Mouse (Mus musculus): Measurements from ENCODE around the gene Foxp1. TPM values are rescaled to one million over a fixed set of nuclear protein-coding genes. Genes with fewer than 3 reads are reported as not detected.

Foxp1 gene
- polyA plus RNA-seq, 1 experiment, result 17.7 TPM

- Histone ChIP-seq H3K36me3 (ENCODE audit: control insufficient read depth, insufficient read depth) (no peaks in the 10 kb centered on the region), H3K79me2 (ENCODE audit: control insufficient read depth, insufficient read depth) (peaks cover 4% of the 10 kb centered on the region), H3ac (ENCODE audit: control insufficient read depth, insufficient read length) (no peak overlapping the region), H3K4me3 (no peak overlapping the region), H3K27me3 (ENCODE audit: control insufficient read depth, insufficient read depth, insufficient read length) (no peaks in the 10 kb centered on the region), H3K4me2 (ENCODE audit: low read depth) (no peak overlapping the region)
- TF ChIP-seq SRF (IDR thresholded peaks at IDR 0.05; ENCODE audit: control insufficient read depth, insufficient read length, low read depth) (no peak), TCF3 (IDR thresholded peaks at IDR 0.05; ENCODE audit: insufficient read length, low read depth) (no peak), MYOG (IDR thresholded peaks at IDR 0.05; ENCODE audit: control insufficient read depth in 1 of 3, insufficient read depth in 1 of 3, insufficient read length in 2 of 3, low read depth in 2 of 3) (no peak), REST (IDR thresholded peaks at IDR 0.05; ENCODE audit: insufficient read depth, insufficient read length) (no peak), E2F4 (IDR thresholded peaks at IDR 0.05; ENCODE audit: insufficient read depth) (no peak), MAX (IDR thresholded peaks at IDR 0.05; ENCODE audit: low read depth) (no peak), TCF12 (IDR thresholded peaks at IDR 0.05; ENCODE audit: insufficient read depth, poor library complexity, severe bottlenecking) (no peak), USF1 (IDR thresholded peaks at IDR 0.05; ENCODE audit: low read depth) (no peak), CEBPB (IDR thresholded peaks at IDR 0.05; ENCODE audit: insufficient read depth, poor library complexity, severe bottlenecking) (no peak), MYOD1 (IDR thresholded peaks at IDR 0.05; ENCODE audit: control insufficient read depth in 1 of 3, insufficient read length in 2 of 3, low read depth in 2 of 3) (no peak), POLR2AphosphoS2 (IDR thresholded peaks at IDR 0.05; ENCODE audit: insufficient read length, low read depth) (no peak)
These were observed 10.7 kb downstream of the Foxp1 start for GRCm38 (mm10) chr6:99511862-99512261.

- peaks cover 5% of the 10 kb centered on the region for H3K36me3 ChIP-seq (ENCODE audit: control insufficient read depth, insufficient read depth)
- TF ChIP-seq CEBPB (IDR thresholded peaks at IDR 0.05; ENCODE audit: insufficient read depth, poor library complexity, severe bottlenecking) (no peak), POLR2A (IDR thresholded peaks at IDR 0.05; ENCODE audit: insufficient read length, low read depth) (no peak), MYOD1 (IDR thresholded peaks at IDR 0.05; ENCODE audit: control insufficient read depth in 1 of 3, insufficient read length in 2 of 3, low read depth in 2 of 3) (no peak), TCF12 (IDR thresholded peaks at IDR 0.05; ENCODE audit: insufficient read depth, poor library complexity, severe bottlenecking) (no peak), MAX (IDR thresholded peaks at IDR 0.05; ENCODE audit: low read depth) (no peak), SRF (IDR thresholded peaks at IDR 0.05; ENCODE audit: control insufficient read depth, insufficient read length, low read depth) (no peak), MYOG (IDR thresholded peaks at IDR 0.05; ENCODE audit: control insufficient read depth in 1 of 3, insufficient read depth in 1 of 3, insufficient read length in 2 of 3, low read depth in 2 of 3) (no peak), REST (IDR thresholded peaks at IDR 0.05; ENCODE audit: insufficient read depth, insufficient read length) (no peak), USF1 (IDR thresholded peaks at IDR 0.05; ENCODE audit: low read depth) (no peak), TCF3 (IDR thresholded peaks at IDR 0.05; ENCODE audit: insufficient read length, low read depth) (no peak), POLR2AphosphoS2 (IDR thresholded peaks at IDR 0.05; ENCODE audit: insufficient read length, low read depth) (no peak), E2F4 (IDR thresholded peaks at IDR 0.05; ENCODE audit: insufficient read depth) (no peak)
- no peak overlapping the region for H3ac ChIP-seq (ENCODE audit: control insufficient read depth, insufficient read length)
- no peaks in the 10 kb centered on the region for H3K27me3 ChIP-seq (ENCODE audit: control insufficient read depth, insufficient read depth, insufficient read length)
- no peaks in the 10 kb centered on the region for H3K79me2 ChIP-seq (ENCODE audit: control insufficient read depth, insufficient read depth)
- H3K4me3 ChIP-seq, result no peak overlapping the region
- no peak overlapping the region for H3K4me2 ChIP-seq (ENCODE audit: low read depth)
These were observed 13.3 kb downstream of the Foxp1 start for GRCm38 (mm10) chr6:99509189-99509592.

GRCm38 (mm10) chr6:99506816-99507215 is 15.7 kb downstream of the Foxp1 start:
- no peak overlapping the region for H3K4me3 ChIP-seq
- H3K79me2 ChIP-seq (ENCODE audit: control insufficient read depth, insufficient read depth), result no peaks in the 10 kb centered on the region
- H3ac ChIP-seq (ENCODE audit: control insufficient read depth, insufficient read length), result no peak overlapping the region
- no peak for TF ChIP-seq POLR2AphosphoS2 (IDR thresholded peaks at IDR 0.05; ENCODE audit: insufficient read length, low read depth)
- TF ChIP-seq USF1 (IDR thresholded peaks at IDR 0.05; ENCODE audit: low read depth), result no peak
- no peak for TF ChIP-seq E2F4 (IDR thresholded peaks at IDR 0.05; ENCODE audit: insufficient read depth)
- TF ChIP-seq SRF (IDR thresholded peaks at IDR 0.05; ENCODE audit: control insufficient read depth, insufficient read length, low read depth), result no peak
- TF ChIP-seq CEBPB (IDR thresholded peaks at IDR 0.05; ENCODE audit: insufficient read depth, poor library complexity, severe bottlenecking), result no peak
- TF ChIP-seq MYOD1 (IDR thresholded peaks at IDR 0.05; ENCODE audit: control insufficient read depth in 1 of 3, insufficient read length in 2 of 3, low read depth in 2 of 3), result no peak
- TF ChIP-seq REST (IDR thresholded peaks at IDR 0.05; ENCODE audit: insufficient read depth, insufficient read length), result no peak
- TF ChIP-seq POLR2A (IDR thresholded peaks at IDR 0.05; ENCODE audit: insufficient read length, low read depth), result no peak
- no peak for TF ChIP-seq TCF12 (IDR thresholded peaks at IDR 0.05; ENCODE audit: insufficient read depth, poor library complexity, severe bottlenecking)
- no peak for TF ChIP-seq MAX (IDR thresholded peaks at IDR 0.05; ENCODE audit: low read depth)
- no peak overlapping the region for H3K4me2 ChIP-seq (ENCODE audit: low read depth)
- H3K27me3 ChIP-seq (ENCODE audit: control insufficient read depth, insufficient read depth, insufficient read length), result no peaks in the 10 kb centered on the region
- peaks cover 5% of the 10 kb centered on the region for H3K36me3 ChIP-seq (ENCODE audit: control insufficient read depth, insufficient read depth)

- H3K36me3 ChIP-seq (ENCODE audit: control insufficient read depth, insufficient read depth), result peaks cover 5% of the 10 kb centered on the region
These were observed 18.8 kb downstream of the Foxp1 start for GRCm38 (mm10) chr6:99503741-99504140.

More at GRCm38 (mm10) chr6:99503741-99504140, 18.8 kb downstream of the Foxp1 start:
- Histone ChIP-seq H3K27me3 (ENCODE audit: control insufficient read depth, insufficient read depth, insufficient read length) (no peaks in the 10 kb centered on the region), H3K4me2 (ENCODE audit: low read depth) (no peak overlapping the region), H3K4me3 (no peak overlapping the region), H3K79me2 (ENCODE audit: control insufficient read depth, insufficient read depth) (no peaks in the 10 kb centered on the region), H3ac (ENCODE audit: control insufficient read depth, insufficient read length) (no peak overlapping the region)
- TF ChIP-seq MYOG (IDR thresholded peaks at IDR 0.05; ENCODE audit: control insufficient read depth in 1 of 3, insufficient read depth in 1 of 3, insufficient read length in 2 of 3, low read depth in 2 of 3) (no peak), POLR2A (IDR thresholded peaks at IDR 0.05; ENCODE audit: insufficient read length, low read depth) (no peak), POLR2AphosphoS2 (IDR thresholded peaks at IDR 0.05; ENCODE audit: insufficient read length, low read depth) (no peak), REST (IDR thresholded peaks at IDR 0.05; ENCODE audit: insufficient read depth, insufficient read length) (no peak), MAX (IDR thresholded peaks at IDR 0.05; ENCODE audit: low read depth) (no peak), E2F4 (IDR thresholded peaks at IDR 0.05; ENCODE audit: insufficient read depth) (no peak), USF1 (IDR thresholded peaks at IDR 0.05; ENCODE audit: low read depth) (no peak), CEBPB (IDR thresholded peaks at IDR 0.05; ENCODE audit: insufficient read depth, poor library complexity, severe bottlenecking) (no peak), TCF3 (IDR thresholded peaks at IDR 0.05; ENCODE audit: insufficient read length, low read depth) (no peak), MYOD1 (IDR thresholded peaks at IDR 0.05; ENCODE audit: control insufficient read depth in 1 of 3, insufficient read length in 2 of 3, low read depth in 2 of 3) (no peak), SRF (IDR thresholded peaks at IDR 0.05; ENCODE audit: control insufficient read depth, insufficient read length, low read depth) (no peak), TCF12 (IDR thresholded peaks at IDR 0.05; ENCODE audit: insufficient read depth, poor library complexity, severe bottlenecking) (no peak)
